Mouse (Mus musculus) cortical plate, adult 2 months (tissue): ENCODE data around the gene Tbc1d25. TPM values are rescaled to one million over a fixed set of nuclear protein-coding genes. Genes with fewer than 3 reads are reported as not detected.
A peak's percentile ranks its signal among the peaks of the same experiment; 100 is the strongest.

Experiments
- H3K27ac ChIP-seq: fragments of 200-500 bp; 2 replicates; pipeline ENCODE4 v1.5.1; 2012; ENCODE audit warnings: low read length, control low read depth, inconsistent platforms; ENCODE audit not compliant: insufficient read depth
- H3K4me1 ChIP-seq: fragments of 200-500 bp; 2 replicates; pipeline ENCODE4 v1.6.1; 2011; ENCODE audit warnings: low read length; ENCODE audit not compliant: control insufficient read depth, insufficient read depth
- H3K4me3 ChIP-seq: fragments of 200-500 bp; 2 replicates; pipeline ENCODE4 v1.5.1; 2011; ENCODE audit warnings: mild to moderate bottlenecking, low read length, control low read depth; ENCODE audit not compliant: insufficient read depth
- CTCF ChIP-seq: fragments of 200-500 bp; IDR thresholded peaks from 2 replicates; pipeline ENCODE4 v1.5.1; 2011; ENCODE audit warnings: mild to moderate bottlenecking, control low read depth, low read length; ENCODE audit not compliant: insufficient read depth; ENCODE audit errors: extremely low read depth
- POLR2A ChIP-seq: fragments of 200-500 bp; IDR thresholded peaks from 2 replicates; pipeline ENCODE4 v1.6.1; 2011; ENCODE audit warnings: mild to moderate bottlenecking, low read length, control low read depth; ENCODE audit not compliant: insufficient read depth; ENCODE audit errors: extremely low read depth
- polyA plus RNA-seq: library from polyadenylated mRNA; depleted of rRNA; stranded (reverse); fragments of >200 nt; gene quantifications from 2 replicates; pipeline ENCODE4 v1.2.3, GENCODE M21; 2012

Tbc1d25 gene
- polyA plus RNA-seq, 1 experiment = 19.8 TPM

GRCm38 (mm10) chrX:8206694-8207197, 30.8 kb upstream of the Tbc1d25 start:
- H3K4me3 ChIP-seq = peak overlapping the region; percentile 75
- no peaks in the 10 kb centered on the region; the same call in none of the 2 replicates for H3K4me1 ChIP-seq
- H3K27ac ChIP-seq = no peak overlapping the region
- TF ChIP-seq POLR2A (no peak), CTCF (no peak)

- Histone ChIP-seq H3K4me3 (peak within 1 kb of the TSS; percentile 75), H3K27ac (peak within 1 kb of the TSS; percentile 91), H3K4me1 (no peaks in the 10 kb centered on the region; the same call in none of the 2 replicates)
- no peak for TF ChIP-seq CTCF
- TF ChIP-seq POLR2A = peak; percentile 46; the same call in 1 of the 2 replicates
Observed at GRCm38 (mm10) chrX:8206015-8206693, 30.2 kb upstream of the Tbc1d25 start, which contains the start of gene Porcn. Porcn (minus strand) TSS chrX:8206525.

DNA sequence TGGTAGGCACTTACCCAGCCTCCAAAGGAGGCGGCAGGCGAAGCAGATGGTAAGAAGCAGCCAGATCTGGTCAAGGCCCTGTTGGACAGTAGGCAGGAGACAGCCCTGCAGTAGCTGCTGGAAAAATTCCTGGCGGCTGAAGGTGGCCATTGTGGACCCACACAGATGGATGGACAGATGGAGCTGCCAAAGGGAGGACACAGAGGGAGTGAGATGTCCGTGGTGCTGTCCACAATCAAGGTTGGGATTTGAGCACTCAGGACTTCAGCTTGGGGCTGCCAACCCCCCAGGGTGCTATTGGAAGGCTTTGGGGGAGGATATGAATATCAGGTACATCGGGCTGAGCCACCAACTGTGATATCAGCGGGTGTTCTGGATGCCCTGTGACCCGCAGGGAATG, 29.6 kb upstream of the Tbc1d25 start:
- TF ChIP-seq POLR2A (no peak), CTCF (no peak)
- Histone ChIP-seq H3K27ac (peak overlapping the region; percentile 39; the same call in 1 of the 2 replicates), H3K4me1 (no peaks in the 10 kb centered on the region; the same call in none of the 2 replicates), H3K4me3 (peak overlapping the region; percentile 75)

GRCm38 (mm10) chrX:8205088-8205487, 29.1 kb upstream of the Tbc1d25 start:
- Histone ChIP-seq H3K4me3 (peak overlapping the region; percentile 75), H3K27ac (no peak overlapping the region), H3K4me1 (no peaks in the 10 kb centered on the region; the same call in none of the 2 replicates)
- TF ChIP-seq POLR2A (no peak), CTCF (no peak)

DNA sequence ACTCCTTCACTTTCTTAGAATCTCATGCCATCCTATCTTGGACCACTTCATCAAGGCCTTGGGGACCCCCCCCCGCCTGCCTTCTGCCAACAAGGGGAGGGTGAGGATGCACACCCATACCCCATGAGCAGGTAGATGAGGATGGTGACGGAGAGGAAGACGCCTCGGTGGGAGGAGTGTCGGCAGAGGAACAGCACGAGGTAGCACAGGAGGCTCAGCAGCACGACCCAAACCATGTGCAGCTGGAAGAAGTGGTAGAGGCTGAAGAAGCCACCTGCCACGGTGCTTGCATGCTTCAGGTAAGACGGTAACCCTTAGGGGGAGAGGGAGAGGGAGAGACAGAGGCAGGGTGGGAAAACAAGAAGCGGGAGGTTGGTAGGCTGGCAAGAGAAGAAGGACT, 28.1 kb upstream of the Tbc1d25 start:
- Histone ChIP-seq H3K27ac (no peak overlapping the region), H3K4me1 (no peaks in the 10 kb centered on the region; the same call in none of the 2 replicates), H3K4me3 (no peak overlapping the region)
- TF ChIP-seq CTCF (no peak), POLR2A (no peak)

GRCm38 (mm10) chrX:8203105-8203504, 27.1 kb upstream of the Tbc1d25 start:
- Histone ChIP-seq H3K4me1 (no peaks in the 10 kb centered on the region; the same call in none of the 2 replicates), H3K27ac (no peak overlapping the region), H3K4me3 (no peak overlapping the region)
- TF ChIP-seq POLR2A (no peak), CTCF (no peak)

- H3K27ac ChIP-seq = peak within 1 kb of the TSS; percentile 63
- TF ChIP-seq POLR2A (no peak), CTCF (no peak)
- peak within 1 kb of the TSS; percentile 59 for H3K4me3 ChIP-seq
Observed at GRCm38 (mm10) chrX:8193419-8193723, 17.4 kb upstream of the Tbc1d25 start, which contains the start of gene Ebp. Ebp (minus strand) TSS chrX:8193512.

DNA sequence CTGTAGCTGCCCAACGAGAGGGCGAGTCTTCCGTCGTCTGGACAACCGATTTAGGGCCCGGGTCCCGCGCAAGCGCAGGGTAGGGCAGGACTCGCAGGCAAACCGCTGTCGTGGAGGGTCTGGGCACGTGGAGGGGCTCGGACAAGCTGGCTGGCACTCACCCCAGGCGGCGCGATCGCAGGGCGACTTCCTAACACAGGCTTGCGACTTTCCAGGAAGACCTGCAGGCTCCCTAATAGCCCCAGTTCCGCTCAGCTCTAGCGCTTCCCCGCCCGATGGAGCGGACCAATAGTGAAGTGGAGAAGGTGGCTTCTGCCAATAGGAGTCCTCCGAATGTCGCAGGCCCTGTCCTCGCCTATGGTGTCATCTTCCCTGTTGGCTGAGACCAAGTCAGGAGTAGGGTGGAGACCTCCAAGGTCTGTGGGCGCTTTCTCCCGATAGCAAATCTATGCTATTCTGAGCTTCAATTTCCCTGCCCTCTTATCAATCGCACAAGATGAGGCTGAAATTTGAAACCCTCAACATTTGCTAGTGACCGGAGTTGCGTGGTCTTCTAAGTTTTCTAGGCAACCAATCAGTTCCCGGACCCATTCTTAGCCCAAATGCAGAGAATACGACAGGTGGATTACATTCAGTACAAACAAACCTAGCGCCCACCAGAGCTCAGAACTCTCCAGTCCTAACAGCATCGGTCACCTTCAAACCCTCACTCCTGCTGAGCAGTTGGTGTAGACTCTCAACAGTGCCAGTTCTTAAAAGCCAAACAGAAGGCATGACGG, 16.8 kb upstream of the Tbc1d25 start:
- peak overlapping the region; percentile 63 for H3K27ac ChIP-seq
- H3K4me1 ChIP-seq = no peaks in the 10 kb centered on the region
- TF ChIP-seq CTCF = no peak
- peak; percentile 67 for TF ChIP-seq POLR2A

More at GRCm38 (mm10) chrX:8193419-8193723, 17.4 kb upstream of the Tbc1d25 start, which contains the start of gene Ebp:
- H3K4me1 ChIP-seq = no peaks in the 10 kb centered on the region

DNA sequence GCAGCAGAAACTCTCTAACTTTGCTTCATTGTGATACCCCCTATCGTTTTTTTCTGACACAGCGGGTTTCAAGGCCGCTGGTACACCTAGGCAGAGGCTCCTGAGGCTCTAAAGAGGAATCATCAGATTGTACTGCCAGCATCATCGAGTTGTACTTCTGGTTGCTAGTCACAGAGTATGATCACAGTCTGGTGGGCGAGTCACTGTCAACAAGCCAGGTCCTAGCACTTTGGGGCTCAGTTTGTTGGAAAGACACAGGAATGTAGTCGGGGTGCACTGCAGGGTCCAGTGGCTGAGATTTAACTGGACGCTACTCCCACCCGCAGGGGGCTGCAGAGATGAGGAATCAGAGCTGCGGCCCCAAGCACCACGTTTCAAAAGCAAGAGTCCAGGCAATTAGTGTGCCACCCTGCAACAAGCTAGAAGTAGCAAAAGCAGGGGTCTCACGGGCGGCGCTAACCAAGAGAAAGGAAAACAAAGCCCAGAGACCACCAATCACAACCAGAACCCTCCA, 16.2 kb upstream of the Tbc1d25 start:
- TF ChIP-seq CTCF (no peak), POLR2A (no peak)
- Histone ChIP-seq H3K4me3 (peak overlapping the region; percentile 59), H3K4me1 (no peaks in the 10 kb centered on the region), H3K27ac (peak overlapping the region; percentile 6; the same call in 1 of the 2 replicates)

More for the DNA sequence above, 16.8 kb upstream of the Tbc1d25 start:
- peak overlapping the region; percentile 59 for H3K4me3 ChIP-seq

GRCm38 (mm10) chrX:8182871-8183540, 7.0 kb upstream of the Tbc1d25 start:
- Histone ChIP-seq H3K4me1 (no peaks in the 10 kb centered on the region), H3K27ac (no peak overlapping the region), H3K4me3 (no peak overlapping the region)
- TF ChIP-seq POLR2A = no peak
- TF ChIP-seq CTCF = no peak
